Mouse (Mus musculus) left cerebral cortex, postnatal 10 days (tissue): ENCODE measurements around the gene Spocd1. TPM values are rescaled to one million over a fixed set of nuclear protein-coding genes. Genes with fewer than 3 reads are reported as not detected.

Source experiments
- DNase-seq, 2 experiments: peaks; one replicate each; pipeline ENCODE4 v3.0.0; 2021 to 2022; ENCODE audit warnings: low spot score in 2 of 2, mixed read lengths in 1 of 2; ENCODE audit errors: extremely low spot score in 1 of 2
- intact Hi-C: fragments of 180-260 bp; cut with DNase I; formaldehyde crosslinking; loops from one replicate; pipeline ENCODE4 v1.15.1; 2025
- total RNA-seq, 2 experiments: library from RNA; stranded (reverse); gene quantifications; 2 replicates each; pipeline ENCODE4 v1.2.3; 2021

The Spocd1 gene
- total RNA-seq, 2 experiments from 2014 or later: 0.24 TPM; not detected in 1

DNA sequence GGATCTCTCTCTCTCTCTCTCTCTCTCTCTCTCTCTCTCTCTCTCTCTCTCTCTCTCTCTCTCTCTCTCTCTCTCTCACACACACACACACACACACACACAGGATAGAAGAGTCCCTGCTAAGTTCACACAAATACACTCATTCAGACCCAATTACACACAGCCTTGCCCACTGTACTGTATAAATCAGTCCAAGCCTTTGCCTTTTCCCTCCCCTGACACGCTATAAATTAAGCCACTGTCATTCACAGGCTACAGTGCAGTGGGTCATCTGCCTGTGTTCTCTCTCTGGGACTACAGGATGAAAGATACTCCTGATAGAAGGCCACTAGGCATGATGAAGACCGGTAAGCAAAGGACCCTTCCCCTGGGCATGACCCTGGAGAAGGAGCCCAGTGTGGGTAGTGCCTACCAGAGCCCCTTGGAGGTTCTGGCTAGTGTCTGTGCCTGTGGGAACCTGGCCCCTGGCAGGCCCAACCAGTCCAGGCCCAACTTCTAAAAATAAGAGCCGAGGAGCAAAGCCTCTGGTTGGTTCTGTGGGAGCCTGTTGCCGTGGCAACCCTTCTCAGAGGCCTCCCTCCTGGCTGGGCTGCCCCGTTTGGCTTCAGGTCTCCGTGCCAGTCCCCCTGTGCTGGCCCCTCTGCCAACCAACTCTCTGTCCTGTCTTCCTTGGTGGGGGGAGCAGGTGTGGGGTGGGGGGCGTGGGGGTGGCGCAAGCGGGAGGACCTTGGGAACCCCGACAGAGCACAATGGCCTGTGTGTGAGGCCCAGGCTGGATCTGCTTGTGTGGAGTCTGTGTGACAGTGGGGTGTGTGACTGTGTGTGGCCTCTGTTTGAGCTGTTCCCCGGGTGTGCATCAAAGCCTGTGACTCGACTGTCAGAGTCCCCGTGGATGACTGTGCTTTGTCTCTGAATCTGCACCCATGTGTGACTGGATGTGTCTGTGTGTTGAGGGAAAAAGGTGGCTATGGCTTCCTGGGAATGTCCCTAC, 38.3 kb downstream of the Spocd1 start:
- peak; percentile 81 to 83 for DNase-seq
- intact Hi-C loops: no loop called here

DNA sequence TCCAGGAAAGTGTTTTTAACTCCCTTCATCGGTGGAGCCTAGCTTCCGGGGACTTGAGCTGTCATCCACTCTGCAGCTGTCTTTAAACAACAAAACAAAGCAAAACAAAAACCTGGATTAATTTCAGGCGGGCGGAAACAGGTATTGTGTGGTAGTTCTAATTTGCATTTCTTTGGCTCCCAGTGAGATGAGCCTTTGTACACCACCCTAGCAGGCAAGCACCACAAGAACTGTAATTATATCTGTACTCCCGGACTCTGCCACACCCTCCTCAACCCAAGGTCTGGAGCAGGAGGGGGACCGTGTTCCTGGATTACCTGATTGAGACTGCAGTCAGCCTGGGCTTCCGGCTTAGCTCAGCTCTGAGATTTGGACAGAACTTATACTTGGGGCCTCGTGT, 41.1 kb downstream of the Spocd1 start:
- no peak for DNase-seq
- intact Hi-C loops: no loop called here

DNA sequence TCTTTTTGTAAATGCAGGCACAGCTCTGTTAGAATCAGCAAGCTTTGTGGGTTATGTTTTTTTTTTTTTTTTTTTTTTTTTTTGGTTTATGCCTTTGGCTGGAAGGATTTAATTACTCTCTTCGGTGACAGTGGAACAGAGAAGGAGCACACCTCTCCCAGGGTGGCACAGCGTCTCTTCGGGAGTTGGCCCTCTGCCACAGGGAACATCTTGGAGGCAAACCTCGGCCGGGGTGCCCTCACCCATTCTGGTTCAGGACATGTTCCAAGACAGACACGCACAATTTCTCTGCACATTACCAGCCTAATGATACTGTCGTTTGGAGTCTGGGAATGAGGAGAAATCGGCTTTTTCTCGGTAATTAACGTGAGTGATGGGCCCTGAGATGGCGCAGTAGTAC, 41.8 kb downstream of the Spocd1 start:
- intact Hi-C loops: no loop called here
- no peak for DNase-seq

DNA sequence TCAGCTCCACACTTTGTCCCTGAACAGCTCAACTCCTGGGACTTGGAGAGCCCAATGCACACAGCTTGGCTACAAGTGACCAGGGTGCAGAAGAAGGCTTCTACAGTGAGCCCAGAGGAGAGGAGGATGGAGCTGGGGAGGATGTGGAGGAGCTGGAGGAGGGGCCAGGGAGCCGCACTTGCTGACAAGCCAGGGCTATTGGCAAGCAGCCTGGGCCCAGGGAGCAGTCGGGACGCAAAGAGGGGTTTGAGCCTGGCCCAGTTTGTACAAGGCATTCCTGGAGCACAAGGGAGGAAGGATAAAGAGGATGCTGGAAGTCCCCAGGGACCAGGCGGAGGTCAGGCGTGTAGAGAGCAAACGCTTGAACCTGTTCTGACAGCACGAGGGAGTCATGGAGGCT, 42.9 kb downstream of the Spocd1 start:
- peak in 1 of 2 experiments; percentile 69 for DNase-seq
- intact Hi-C loops: no loop called here

DNA sequence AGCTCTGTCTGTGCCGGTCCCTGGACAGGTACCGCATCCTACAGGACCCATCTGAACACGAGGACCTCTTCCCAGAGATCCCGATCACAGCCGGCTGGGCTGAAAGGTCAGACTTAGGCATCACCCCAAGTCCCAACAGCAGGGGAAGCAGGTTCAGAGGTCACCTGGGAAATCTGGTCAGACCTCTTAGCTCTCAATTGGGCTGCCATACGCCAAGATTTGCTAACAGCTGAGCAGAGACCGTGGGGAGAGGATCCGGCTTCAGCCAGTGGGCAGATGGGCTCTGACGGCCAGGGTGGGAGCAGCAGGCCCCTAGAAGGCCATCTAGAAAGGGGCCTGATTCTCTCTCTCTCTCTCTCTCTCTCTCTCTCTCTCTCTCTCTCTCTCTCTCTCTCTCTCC, 45.2 kb downstream of the Spocd1 start:
- no peak for DNase-seq
- intact Hi-C loops: no loop called here

DNA sequence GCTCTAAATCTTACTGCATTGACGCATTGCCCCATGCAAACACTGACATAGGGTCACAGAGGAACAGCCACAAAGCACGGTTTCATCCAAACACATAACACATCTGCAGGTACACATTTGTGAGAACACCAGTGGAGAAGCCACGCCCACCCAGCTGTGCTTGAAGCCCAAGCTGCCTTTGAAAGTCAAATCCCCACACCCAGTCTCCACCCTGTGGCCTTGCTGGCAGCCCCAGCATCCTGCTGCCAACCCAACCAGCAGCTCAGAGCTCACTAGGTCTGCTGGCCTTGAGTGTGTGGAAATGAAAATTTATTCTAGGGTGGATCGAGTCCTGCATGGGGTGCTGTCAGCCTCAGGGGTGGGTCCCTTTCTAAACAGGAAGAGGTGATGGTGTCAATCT, 48.2 kb downstream of the Spocd1 start:
- no peak for DNase-seq
- intact Hi-C loops: no loop called here

DNA sequence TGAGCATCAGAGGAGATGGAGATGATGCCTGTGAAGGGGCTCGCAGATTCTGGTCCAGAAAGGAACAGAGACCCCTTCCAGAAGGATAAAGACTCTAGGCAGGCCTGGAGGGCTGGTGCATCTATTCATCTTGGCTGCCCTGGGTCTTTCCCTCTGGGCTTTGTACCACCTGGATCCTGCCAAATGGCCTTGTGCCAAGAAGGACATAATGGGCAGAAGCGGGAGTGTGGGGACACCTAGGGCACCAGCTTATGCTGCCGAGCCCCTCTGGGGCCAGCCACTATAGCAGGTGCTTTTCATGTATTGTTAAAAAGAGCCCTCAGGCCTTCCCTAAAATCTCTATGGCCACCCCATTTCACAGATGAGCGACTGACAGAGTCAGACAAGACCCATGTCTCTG, 49.2 kb downstream of the Spocd1 start:
- intact Hi-C loops: no loop called here
- DNase-seq: no peak

DNA sequence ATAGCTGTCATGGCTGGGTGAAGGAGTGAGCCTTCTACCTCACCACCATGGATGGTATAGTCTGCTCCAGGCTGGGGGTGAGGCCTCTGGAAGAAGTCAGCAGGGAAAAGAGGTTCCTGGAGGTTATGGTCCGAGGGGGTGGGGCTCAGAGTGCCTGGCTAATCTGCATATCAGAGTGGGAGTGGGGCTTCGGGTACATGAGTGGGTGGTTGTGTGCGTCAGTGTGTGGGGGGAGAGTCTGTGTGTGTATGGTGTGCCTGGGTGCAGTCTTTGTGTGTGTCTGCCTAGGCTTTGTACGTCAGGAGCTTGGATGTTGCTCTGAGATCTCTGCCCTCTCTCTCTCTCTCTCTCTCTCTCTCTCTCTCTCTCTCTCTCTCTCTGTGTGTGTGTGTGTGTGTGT, 49.9 kb downstream of the Spocd1 start:
- intact Hi-C loops: no loop called here
- DNase-seq: no peak

DNA sequence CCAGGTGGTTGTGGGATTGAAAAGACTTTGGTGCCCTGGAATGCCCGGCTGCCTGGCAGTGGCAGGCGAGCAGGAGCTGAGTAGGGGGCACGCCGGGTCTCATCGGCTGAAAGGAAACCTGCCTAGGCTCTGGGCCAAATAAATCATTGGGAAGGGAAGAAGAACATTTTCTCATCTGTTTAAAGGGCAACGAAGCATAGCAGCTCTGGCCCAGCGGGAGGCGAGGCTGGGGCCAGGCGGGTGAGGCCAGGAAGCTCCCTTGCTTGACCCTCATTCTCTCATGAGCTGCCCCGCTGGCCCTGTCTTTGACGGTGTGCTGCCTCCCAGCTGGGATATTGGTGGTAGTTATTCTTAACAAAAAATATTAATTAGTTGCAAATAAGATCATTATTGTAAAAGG, 52.6 kb downstream of the Spocd1 start:
- DNase-seq: no peak
- intact Hi-C loops: no loop called here

DNA sequence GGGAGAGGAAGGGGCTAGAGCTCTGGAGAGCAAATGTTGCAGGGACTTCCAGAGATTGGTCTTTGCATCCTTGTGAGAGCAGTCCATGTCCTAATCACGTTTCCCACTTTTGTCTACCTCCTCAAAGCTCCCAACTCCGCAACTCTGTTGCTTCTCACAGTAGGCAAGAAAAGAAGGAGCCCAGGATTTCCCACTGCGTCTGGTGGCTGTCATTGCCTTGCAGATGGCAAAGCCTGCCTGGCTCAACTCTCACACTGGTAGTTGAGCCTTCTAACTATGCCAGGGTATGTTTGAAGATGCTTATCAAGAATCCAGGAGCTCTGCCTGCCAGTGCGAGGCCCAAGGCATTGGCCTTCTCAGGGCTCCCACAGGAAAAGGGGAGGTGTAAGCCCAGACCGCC, 54.0 kb downstream of the Spocd1 start:
- intact Hi-C loops: no loop called here

DNA sequence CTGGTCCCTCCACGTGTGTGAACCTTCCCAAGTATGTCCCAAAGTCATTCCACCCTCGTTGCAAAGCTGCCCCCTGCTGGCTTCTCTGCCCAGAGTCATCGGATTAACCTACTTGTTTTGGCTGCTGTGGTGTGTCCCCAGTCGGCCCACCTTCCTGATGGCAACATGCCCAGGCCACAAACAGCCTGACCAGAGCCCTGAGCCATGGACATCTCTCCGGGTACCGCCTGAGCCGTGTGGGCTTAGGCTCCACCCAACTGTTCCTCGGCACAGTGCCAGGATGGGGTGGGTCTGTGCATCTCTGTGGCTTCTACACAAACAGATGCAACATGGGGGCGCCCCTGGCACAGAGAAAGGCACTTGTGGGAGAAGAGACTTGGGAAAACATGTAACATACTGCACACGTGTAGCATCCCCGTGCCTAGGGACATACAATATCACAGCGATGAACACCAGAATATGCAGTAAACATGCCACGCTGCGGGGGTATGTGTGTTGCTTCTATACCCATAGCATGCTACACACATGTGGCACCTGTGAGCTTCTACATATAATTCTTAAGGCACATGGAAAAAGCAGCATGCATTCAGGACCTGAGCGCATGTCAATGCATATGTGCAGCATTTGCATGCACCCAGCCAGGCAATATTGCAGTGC, 54.8 kb downstream of the Spocd1 start:
- peak; percentile 81 to 91 for DNase-seq
- intact Hi-C loops: no loop called here

More for the DNA sequence above, 54.0 kb downstream of the Spocd1 start:
- DNase-seq: no peak

DNA sequence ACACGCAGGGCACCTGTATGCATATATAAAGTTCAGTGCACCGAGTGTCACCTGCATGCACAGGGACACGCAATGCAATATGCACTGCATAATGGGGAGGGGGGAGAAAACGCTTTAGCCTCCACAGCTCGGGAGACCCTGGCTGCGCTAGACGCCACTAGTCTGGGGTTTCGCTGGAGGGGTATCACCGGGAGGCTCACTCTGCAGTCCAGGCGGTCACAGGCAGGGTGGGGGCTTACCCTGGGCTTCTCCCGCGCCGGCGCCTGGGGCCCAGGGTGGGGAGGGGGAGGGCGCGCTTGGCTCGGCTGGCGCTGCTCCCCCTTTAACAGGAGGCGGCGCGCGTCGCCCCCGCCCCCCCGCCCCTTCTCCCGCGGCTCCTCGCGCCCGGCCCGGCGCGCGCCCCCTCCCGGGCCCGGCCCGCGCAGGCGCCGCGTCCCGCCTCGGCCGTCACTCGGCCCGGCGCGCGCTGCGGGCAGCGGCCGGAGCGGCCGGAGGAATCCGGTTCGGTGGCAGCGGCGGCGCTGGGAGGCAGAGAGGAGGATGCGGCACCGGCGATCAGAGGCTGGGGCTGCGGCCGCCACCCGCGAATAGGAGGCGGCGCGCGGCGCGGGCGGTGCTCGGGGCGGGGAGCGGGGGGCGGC, 55.5 kb downstream of the Spocd1 start, which contains the start of gene Adgrb2:
Gene Adgrb2 (plus strand): TSS at position 450 of the 641 bp plus-strand sequence.
- intact Hi-C loops: no loop called here
- peak in 1 of 2 experiments; percentile 80 for DNase-seq

DNA sequence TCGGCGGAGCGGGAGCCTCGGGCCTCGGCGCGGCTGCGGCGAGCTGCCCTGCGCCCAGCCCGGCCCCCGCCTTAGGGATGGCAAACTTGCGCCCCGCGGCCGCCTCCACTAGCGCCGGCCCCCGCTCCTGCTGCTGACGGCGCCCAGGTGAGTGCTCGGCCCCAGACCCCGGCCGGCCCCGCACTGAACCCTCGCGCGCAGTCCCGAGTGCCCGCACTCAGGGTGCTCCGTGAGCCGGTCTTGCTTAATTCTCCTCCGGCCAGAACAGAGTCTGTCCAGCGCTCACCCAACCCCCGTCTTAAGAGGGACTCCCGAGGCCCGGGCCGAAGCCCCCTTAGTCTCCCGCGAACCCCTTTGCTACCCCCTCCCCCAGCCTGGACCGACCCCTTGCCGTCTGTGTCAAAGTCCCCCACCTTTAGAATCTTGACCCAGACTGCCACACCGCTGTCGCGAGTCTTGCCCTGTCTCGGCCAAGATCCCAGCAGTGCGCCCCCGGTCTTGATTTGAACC, 56.2 kb downstream of the Spocd1 start:
- intact Hi-C loops: no loop called here
- DNase-seq: peak in 1 of 2 experiments; percentile 71

DNA sequence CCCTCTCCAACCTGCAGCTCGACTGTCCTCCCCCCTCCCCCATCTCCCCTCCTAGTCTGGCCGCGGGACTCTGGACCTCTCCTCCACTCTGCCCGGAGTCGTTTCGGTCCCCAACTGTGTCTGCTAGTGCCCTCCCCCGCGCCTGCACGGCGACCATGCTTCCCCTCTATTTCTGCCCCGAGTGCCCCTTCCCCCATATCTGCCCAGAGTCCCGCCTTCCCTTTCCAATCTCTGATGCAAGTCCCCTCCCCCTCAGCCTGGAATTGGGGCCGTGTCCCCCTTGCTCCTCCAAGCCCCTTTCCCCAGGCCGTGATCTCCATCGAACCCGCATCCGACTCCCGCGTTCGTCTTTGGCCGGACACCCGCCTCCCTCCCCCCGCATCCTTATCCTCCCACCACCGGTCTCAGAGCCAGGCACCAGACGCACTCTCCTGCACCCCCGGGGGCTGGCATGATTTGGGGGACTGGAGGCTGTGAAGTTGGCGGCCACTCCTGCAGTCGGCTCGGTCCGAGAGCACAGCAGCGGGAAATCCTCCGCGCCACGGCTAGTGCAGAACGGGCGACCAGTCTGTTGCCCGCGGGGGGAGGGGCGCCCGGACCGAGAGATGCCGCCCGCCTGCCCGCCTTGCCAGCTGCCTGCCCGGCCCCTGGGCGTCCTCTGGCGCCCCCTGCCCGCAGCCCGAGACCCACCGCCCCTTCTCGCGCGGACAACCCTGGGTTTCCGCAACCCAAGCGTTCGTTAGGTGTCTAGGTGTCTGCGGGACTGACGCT, 56.8 kb downstream of the Spocd1 start:
- intact Hi-C loops: loop anchor here (2.0 kb wide), 1 partner anchor 25 kb away; no protein-coding TSS in a partner anchor

DNA sequence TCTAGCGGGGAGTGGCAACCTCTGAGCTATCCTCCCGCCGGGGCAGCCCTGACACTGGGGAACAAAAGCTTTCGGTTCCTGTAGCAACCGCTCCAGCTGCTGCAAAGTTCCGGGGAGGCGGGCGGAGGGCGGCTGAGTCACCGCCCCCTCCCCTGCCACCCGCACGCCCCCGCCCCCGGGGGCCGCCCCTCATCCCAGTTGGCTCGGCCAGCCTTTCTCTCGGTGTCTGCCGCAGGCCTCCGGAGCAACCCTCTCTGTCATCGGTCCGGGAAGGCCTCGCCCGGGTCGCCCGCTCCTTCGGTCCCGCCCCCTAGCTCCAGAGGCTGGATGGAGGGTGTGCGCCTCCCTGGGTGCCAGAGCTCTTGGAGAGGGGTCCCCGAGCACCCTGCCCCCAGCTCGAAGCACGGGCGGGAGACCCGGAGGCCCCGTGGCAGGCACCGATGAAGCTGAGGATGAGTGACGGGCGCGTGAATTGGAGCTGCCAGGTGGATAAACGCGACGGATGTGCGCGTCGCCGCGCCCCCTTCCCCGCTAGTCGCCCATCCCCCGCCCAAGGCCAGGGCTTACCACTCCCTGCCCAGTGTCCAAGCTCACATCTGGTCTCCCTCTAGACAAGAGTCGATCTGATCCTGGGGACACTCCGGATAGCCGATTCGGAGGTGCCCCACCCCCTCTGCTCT, 58.9 kb downstream of the Spocd1 start:
- intact Hi-C loops: loop anchor here (2.0 kb wide), 1 partner anchor 27 kb away; no protein-coding TSS in a partner anchor
- DNase-seq: peak in 1 of 2 experiments; percentile 75

More for the DNA sequence above, 56.8 kb downstream of the Spocd1 start:
- DNase-seq: peak; percentile 80 to 92

DNA sequence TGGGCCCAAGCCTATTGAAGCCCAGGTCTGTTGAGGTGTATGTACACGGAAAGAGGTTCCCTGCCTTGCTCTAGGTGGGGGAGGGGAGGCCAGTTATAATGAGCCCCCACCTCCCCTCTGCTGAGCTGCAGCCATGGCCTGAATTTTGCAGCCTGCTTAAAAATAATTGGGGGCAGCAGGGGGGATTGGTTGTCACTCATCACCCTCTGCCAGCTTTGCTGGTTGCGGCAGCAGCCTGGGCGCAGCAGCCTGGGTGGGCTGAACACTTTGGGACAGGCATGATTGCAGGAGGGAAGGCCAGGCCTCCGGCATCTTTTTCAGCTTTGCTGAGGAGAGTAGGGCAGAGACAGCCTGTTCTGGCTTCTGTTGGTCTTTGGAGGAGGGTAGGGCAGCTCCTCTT, 60.9 kb downstream of the Spocd1 start:
- DNase-seq: peak in 1 of 2 experiments; percentile 34
- intact Hi-C loops: no loop called here

DNA sequence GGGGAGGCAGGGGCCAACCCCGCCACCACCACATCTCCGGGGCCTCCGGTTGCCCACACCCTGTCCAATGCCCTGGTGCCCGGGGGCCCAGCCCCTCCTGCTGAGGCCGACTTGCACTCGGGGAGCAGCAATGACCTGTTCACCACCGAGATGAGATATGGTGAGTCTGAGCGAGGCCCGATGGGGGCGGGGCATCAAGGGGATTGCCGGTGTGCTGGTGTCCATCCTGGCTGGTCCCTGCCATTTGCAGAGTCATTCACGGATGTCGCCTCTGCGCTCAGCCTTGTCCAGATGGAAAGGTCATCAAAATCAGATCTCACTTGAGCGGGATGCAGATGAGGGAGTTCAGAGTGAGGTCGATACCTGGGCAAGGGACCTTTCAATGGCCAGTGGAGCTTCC, 63.7 kb downstream of the Spocd1 start:
- peak in 1 of 2 experiments; percentile 33 for DNase-seq
- intact Hi-C loops: no loop called here

DNA sequence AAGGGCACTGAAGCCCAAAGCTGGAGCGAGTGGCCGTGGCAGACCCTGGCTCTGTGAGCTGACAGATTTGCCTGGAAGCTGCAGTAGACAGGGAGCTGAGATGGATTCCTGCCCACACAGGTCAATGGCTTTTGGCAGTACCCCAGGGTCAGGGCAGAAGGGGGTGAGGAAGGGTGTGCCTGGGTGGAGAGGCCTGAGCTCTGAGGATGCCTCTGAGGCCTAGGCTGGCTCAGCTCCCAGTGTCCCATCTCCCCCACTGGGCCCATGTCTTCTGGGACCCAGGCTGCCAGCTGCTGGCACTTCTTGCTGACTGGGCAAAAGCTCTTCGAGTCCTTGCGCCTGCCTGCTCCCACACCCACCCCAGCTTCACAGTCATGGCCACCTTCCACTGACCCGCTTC, 64.2 kb downstream of the Spocd1 start:
- DNase-seq: peak in 1 of 2 experiments; percentile 53
- intact Hi-C loops: no loop called here
